Mouse (Mus musculus) limb, embryonic 10.5 days (tissue): ENCODE measurements around the gene Olfr1424. TPM values are rescaled to one million over a fixed set of nuclear protein-coding genes. Genes with fewer than 3 reads are reported as not detected.
"Not testable (repeated sequence)": the region's sequence is repeated elsewhere in the genome, so short reads cannot be mapped to it uniquely, and the experiment has no call there.

Source experiments
- DNase-seq: peaks from one replicate; pipeline ENCODE4 v3.0.0-alpha.2; 2017; ENCODE audit warnings: low spot score
- H3K27ac ChIP-seq: fragments of 300-500 bp; sonication (generic); 2 replicates; pipeline ENCODE4 v1.5.1; 2016; ENCODE audit warnings: mild to moderate bottlenecking
- H3K27me3 ChIP-seq: fragments of 300-500 bp; sonication (generic); 2 replicates; pipeline ENCODE4 v1.6.1; 2016; ENCODE audit warnings: low read depth, mild to moderate bottlenecking; ENCODE audit not compliant: poor library complexity, severe bottlenecking
- H3K36me3 ChIP-seq: fragments of 300-500 bp; sonication (generic); 2 replicates; pipeline ENCODE4 v1.6.1; 2016; ENCODE audit warnings: mild to moderate bottlenecking, moderate library complexity
- H3K4me1 ChIP-seq: fragments of 300-500 bp; sonication (generic); 2 replicates; pipeline ENCODE4 v1.6.1; 2016
- H3K4me3 ChIP-seq: fragments of 300-500 bp; sonication (generic); 2 replicates; pipeline ENCODE4 v1.5.1; 2016; ENCODE audit warnings: mild to moderate bottlenecking, moderate library complexity
- H3K9me3 ChIP-seq: fragments of 300-500 bp; sonication (generic); replicated peaks from 2 replicates; pipeline ENCODE4 v1.6.1; 2016; ENCODE audit warnings: mild to moderate bottlenecking
- WGBS: fragments of 180-500 bp; shearing (Covaris S2); methylation state at CpG from one replicate; pipeline ENCODE4 v1.1.7; 2016; 5-methylcytosine and 5-hydroxymethylcytosine counted together
- polyA plus RNA-seq: library from polyadenylated mRNA; unstranded; fragments of >200 nt; fragmentation: Nextera tagmentation; extraction: Ambion mirVana; gene quantifications from 2 replicates; pipeline ENCODE4 v1.2.1, GENCODE M21; 2016

Olfr1424 gene
- not detected in 2 replicates for polyA plus RNA-seq

DNA sequence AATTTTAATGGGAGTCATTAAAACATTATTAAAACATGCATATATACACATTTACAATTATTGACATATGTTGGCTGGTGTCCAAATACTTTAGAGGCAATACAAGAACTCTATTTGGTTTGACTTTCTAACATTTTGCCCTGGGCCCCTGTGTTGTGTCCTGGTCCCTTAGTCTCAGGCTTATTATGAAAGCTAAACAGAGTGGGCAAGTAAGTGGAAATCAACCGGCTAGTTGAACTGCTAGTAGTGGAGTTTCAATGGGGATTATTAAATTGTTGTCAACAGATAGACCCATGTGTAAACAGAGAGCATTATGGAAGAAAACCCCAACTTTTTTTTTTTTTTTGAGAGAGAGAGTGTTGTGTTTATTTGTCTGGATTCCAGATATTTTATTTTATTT is at the start of gene Olfr1424:
Olfr1424 (minus strand) TSS at position 101 of the 400 bp plus-strand sequence.
- not testable (repeated sequence) for H3K36me3 ChIP-seq, H3K9me3 ChIP-seq
- 96% methylated on average over 1 of the region's 1 CpGs for WGBS

DNA sequence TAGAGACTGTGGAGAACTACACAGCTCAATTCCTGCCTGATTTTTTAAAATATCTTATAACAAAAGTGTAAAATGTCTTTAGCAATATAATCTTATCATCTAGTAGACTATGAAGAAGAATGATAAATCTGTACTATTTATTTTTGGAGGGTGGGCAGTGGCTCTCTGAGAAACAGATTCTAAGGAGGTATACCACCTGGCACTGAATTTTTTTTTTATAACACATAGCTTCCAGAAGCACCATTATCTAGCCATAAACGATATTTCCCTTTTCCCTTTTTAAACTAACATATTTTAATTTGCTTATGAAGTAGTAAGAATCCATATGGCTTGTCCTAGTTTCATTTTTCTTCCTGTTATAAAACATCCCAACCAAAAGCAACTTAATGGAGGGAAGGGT is 42.1 kb upstream of the Olfr1424 start:
- Histone ChIP-seq H3K36me3 (no peaks in the 10 kb centered on the region), H3K27ac (no peak overlapping the region), H3K4me3 (no peak overlapping the region), H3K9me3 (no peaks in the 10 kb centered on the region), H3K27me3 (no peaks in the 10 kb centered on the region), H3K4me1 (no peaks in the 10 kb centered on the region)
- WGBS = 71% methylated on average over 1 of the region's 1 CpGs
- no peak for DNase-seq

More for the DNA sequence above, at the start of gene Olfr1424:
- not testable (repeated sequence) for H3K27ac ChIP-seq, H3K27me3 ChIP-seq, DNase-seq, H3K4me3 ChIP-seq, H3K4me1 ChIP-seq

GRCm38 (mm10) chr19:12103234-12103633 is 40.8 kb upstream of the Olfr1424 start, which contains the start of gene Olfr1427:
Gene Olfr1427, minus strand, starts transcription at chr19:12103334.
- Histone ChIP-seq H3K36me3 (no peaks in the 10 kb centered on the region), H3K4me3 (no peak within 1 kb of the TSS), H3K27me3 (no peaks in the 10 kb centered on the region), H3K4me1 (no peaks in the 10 kb centered on the region), H3K27ac (no peak within 1 kb of the TSS), H3K9me3 (no peaks in the 10 kb centered on the region)
- 88% methylated on average over 2 of the region's 2 CpGs for WGBS
- no peak for DNase-seq

GRCm38 (mm10) chr19:12091913-12092312 is 29.4 kb upstream of the Olfr1424 start, which contains the start of gene Olfr1426:
Gene Olfr1426, minus strand, starts transcription at chr19:12092013.
- Histone ChIP-seq H3K4me3 (no peak within 1 kb of the TSS), H3K36me3 (no peaks in the 10 kb centered on the region), H3K9me3 (no peaks in the 10 kb centered on the region), H3K27me3 (no peaks in the 10 kb centered on the region), H3K27ac (no peak within 1 kb of the TSS), H3K4me1 (no peaks in the 10 kb centered on the region)
- no peak for DNase-seq
- 86% methylated on average over 1 of the region's 1 CpGs for WGBS

DNA sequence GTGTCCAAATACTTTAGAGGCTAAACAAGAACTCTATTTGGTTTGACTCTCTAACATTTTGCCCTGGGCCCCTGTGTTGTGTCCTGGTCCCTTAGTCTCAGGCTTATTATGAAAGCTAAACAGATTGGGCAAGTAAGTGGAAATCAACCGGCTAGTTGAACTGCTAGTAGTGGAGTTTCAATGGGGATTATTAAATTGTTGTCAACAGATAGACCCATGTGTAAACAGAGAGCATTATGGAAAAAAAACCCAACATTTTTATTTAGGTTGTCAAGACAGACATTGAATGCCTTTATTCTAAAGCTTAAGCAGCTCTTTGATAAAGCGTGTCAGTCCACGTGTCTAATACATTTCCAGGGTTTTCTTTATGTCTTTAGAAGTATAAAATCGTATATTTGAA is 15.1 kb upstream of the Olfr1424 start, which contains the start of gene Olfr1425:
Olfr1425 (minus strand) TSS at position 101 of the 400 bp plus-strand sequence.
- not testable (repeated sequence) for DNase-seq, H3K36me3 ChIP-seq, H3K27me3 ChIP-seq, H3K9me3 ChIP-seq, H3K27ac ChIP-seq, H3K4me3 ChIP-seq, H3K4me1 ChIP-seq
- WGBS = 93% methylated on average over 4 of the region's 4 CpGs

DNA sequence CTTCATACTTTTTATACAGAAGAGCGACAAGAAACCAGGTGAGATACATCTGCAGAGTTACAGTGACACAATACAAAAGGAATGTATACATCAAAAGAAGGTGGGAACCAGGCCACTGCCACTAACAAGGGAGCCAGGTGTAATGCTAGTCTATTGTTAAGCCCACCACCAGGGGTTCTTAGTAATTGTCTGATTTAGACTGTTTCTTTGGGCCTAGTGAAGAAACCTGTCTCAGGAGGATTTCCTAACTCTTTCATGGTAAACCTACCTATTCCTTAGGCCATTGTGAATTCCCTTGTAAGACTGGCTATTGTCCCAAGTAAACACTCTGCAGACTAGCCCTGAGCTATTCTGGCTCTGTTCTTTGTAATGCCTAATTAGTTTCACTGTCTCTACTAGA is 7.1 kb upstream of the Olfr1424 start:
- not testable (repeated sequence) for DNase-seq, H3K27me3 ChIP-seq, H3K36me3 ChIP-seq, H3K9me3 ChIP-seq, H3K4me1 ChIP-seq, H3K27ac ChIP-seq, H3K4me3 ChIP-seq
- WGBS = 98% methylated on average over 1 of the region's 1 CpGs

DNA sequence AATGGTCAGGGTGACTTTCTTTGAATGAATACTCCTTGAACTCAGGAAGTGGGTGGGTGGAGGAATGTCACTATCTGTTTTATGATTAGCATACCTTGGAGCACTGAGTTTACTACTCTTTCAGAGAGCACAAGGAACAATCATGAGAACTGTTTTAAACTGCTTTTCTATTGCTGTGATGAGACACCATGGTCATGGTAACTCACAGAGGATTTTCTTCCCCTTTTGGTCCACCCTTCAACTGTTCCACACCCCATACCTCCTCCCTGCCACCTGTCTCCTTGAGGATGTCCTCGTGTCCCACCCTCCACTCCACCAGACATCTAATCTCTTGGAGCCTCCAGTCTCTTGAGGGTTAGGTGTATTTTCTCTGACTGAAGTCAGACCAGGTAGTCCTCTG is 5.3 kb upstream of the Olfr1424 start:
- not testable (repeated sequence) for H3K4me3 ChIP-seq, H3K9me3 ChIP-seq, H3K27me3 ChIP-seq, H3K36me3 ChIP-seq, H3K27ac ChIP-seq, DNase-seq, H3K4me1 ChIP-seq
- 80% methylated on average over 1 of the region's 1 CpGs for WGBS

GRCm38 (mm10) chr19:12043163-12043562 is 19.3 kb downstream of the Olfr1424 start:
- WGBS = 90% methylated on average over 5 of the region's 5 CpGs
- Histone ChIP-seq H3K27ac (no peak overlapping the region), H3K36me3 (no peaks in the 10 kb centered on the region), H3K4me3 (no peak overlapping the region), H3K9me3 (no peaks in the 10 kb centered on the region), H3K27me3 (no peaks in the 10 kb centered on the region), H3K4me1 (no peaks in the 10 kb centered on the region)
- DNase-seq = no peak

DNA sequence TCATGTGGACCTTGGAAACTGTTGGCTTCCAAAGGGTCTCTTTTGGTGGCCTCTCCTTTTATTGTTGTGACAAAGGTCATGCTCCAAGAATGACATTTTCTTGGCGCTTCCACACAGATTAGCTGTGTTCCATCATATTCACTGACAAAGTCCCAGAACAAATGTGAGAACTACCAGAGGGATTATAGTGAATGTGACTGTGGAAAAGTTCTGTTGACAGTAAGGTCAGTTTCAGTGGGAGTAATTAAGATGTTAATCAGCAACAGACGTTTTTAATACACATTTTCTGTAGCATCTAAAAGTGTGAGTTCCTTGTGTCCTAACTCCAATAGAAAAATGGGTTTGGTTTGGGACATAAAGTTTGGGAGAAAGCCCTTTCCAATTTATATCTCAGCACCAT is 21.3 kb downstream of the Olfr1424 start, which contains the start of gene Olfr1423:
Olfr1423 (minus strand) TSS at position 101 of the 400 bp plus-strand sequence.
- Histone ChIP-seq H3K27me3 (no peaks in the 10 kb centered on the region), H3K9me3 (no peaks in the 10 kb centered on the region), H3K36me3 (no peaks in the 10 kb centered on the region), H3K27ac (no peak within 1 kb of the TSS), H3K4me3 (no peak within 1 kb of the TSS), H3K4me1 (no peaks in the 10 kb centered on the region)
- DNase-seq = no peak
- WGBS = 73% methylated on average over 2 of the region's 2 CpGs

GRCm38 (mm10) chr19:12037727-12038126 is 24.8 kb downstream of the Olfr1424 start:
- no peak for DNase-seq
- no peak overlapping the region for H3K27ac ChIP-seq
- no peaks in the 10 kb centered on the region for H3K9me3 ChIP-seq
- no peaks in the 10 kb centered on the region for H3K4me1 ChIP-seq
- H3K4me3 ChIP-seq = no peak overlapping the region
- H3K36me3 ChIP-seq = no peaks in the 10 kb centered on the region
- no peaks in the 10 kb centered on the region for H3K27me3 ChIP-seq

DNA sequence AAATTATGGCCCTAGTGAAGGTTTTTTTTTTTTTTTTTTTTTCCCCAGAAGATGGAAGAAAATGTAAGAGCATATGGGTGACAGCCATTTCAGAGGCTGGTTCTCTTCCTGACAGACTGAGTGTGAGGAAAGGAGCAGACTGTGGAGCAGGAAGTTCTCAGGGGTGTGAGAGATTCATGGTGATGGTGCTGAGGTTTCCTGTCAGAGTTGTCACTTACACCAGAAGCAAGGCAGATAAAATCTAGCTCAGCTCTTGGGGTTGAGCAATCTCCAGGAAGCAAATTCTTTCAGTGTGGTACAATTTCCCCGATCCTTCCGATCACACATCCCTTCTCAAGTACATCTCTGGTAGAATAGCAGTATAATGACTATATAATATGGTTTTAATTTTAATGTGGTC is 35.9 kb downstream of the Olfr1424 start:
- 76% methylated on average over 2 of the region's 2 CpGs for WGBS
- H3K27me3 ChIP-seq = no peaks in the 10 kb centered on the region
- DNase-seq = no peak

DNA sequence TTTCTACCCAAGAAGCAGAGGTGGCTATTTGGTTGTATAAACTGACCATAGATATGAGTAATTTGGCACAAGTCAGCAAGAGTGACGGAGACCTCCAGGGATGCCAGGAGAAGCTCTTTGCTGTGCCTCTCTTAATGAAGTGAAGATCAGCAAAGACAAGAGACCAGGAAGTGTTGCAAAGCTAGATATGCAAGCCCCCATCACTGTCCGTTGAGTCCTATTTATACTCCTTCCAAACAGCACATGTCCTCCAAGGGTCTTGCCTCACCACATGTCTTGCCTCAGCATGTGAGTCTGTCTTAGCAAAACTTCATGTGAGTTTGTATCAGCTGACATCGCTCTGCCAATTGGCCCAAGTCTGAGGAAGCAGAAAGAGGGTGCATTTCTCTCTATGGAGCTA is 37.1 kb downstream of the Olfr1424 start:
- 93% methylated on average over 3 of the region's 3 CpGs for WGBS
- Histone ChIP-seq H3K9me3 (no peaks in the 10 kb centered on the region), H3K4me3 (no peak overlapping the region), H3K4me1 (no peaks in the 10 kb centered on the region), H3K27ac (no peak overlapping the region), H3K36me3 (no peaks in the 10 kb centered on the region), H3K27me3 (no peaks in the 10 kb centered on the region)
- no peak for DNase-seq

More for the DNA sequence above, 35.9 kb downstream of the Olfr1424 start:
- Histone ChIP-seq H3K9me3 (no peaks in the 10 kb centered on the region), H3K27ac (no peak overlapping the region), H3K4me1 (no peaks in the 10 kb centered on the region), H3K4me3 (no peak overlapping the region), H3K36me3 (no peaks in the 10 kb centered on the region)

GRCm38 (mm10) chr19:12024149-12024548 is 38.3 kb downstream of the Olfr1424 start:
- no peak overlapping the region for H3K27ac ChIP-seq
- H3K36me3 ChIP-seq = no peaks in the 10 kb centered on the region

GRCm38 (mm10) chr19:12016192-12016591 is 46.3 kb downstream of the Olfr1424 start:
- Histone ChIP-seq H3K36me3 (no peaks in the 10 kb centered on the region), H3K27ac (no peak overlapping the region), H3K4me1 (no peaks in the 10 kb centered on the region), H3K4me3 (no peak overlapping the region), H3K27me3 (no peaks in the 10 kb centered on the region), H3K9me3 (no peaks in the 10 kb centered on the region)
- DNase-seq = no peak
- WGBS = 91% methylated on average over 4 of the region's 4 CpGs

More at GRCm38 (mm10) chr19:12024149-12024548, 38.3 kb downstream of the Olfr1424 start:
- DNase-seq = no peak
- Histone ChIP-seq H3K9me3 (no peaks in the 10 kb centered on the region), H3K27me3 (no peaks in the 10 kb centered on the region), H3K4me3 (no peak overlapping the region), H3K4me1 (no peaks in the 10 kb centered on the region)
- 90% methylated on average over 4 of the region's 4 CpGs for WGBS
